Mouse (Mus musculus): Measurements from ENCODE around the gene Rab33b.

DNA sequence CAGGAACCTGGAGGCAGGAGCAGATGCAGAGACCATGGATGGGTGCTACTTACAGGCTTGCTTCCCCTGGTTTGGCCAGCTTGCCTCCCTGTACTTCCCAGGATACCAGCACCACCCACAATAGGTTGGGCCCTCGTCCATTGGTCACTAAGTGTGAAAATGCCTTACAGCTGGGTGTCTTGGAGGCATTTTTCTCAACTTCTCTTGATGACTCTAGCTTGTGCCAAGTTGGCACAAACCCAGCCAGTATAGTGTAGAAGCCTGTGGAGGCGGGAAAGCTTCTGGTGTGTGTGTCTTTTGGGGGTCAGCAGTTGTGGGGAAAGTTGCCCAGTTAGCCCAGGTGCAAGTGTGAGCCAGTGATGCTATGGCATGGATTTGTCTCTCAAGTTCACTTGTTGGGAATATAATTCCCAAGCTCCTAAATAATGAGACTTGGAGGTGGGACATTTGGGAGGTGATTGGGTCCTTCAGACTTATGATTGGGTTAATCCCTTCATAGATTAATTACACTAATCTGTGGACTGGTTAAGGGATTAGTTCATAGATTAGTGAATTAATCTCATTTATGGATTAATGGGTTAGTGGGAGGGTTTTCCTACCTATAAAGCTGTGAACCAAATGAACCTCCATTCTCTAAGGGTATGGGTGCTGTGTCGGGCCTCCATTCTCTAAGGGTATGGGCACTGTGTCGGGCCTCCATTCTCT is 2.9 kb downstream of the Rab33b start:
- TF ChIP-seq CTCF (IDR thresholded peaks at IDR 0.05; ENCODE audit: control insufficient read depth, insufficient read depth, low read length) (no peak), POLR2A (IDR thresholded peaks at IDR 0.05; ENCODE audit: borderline replicate concordance, control insufficient read depth, low read depth, low read length) (no peak)
